Mouse (Mus musculus) spleen, adult 18-20 months (tissue): ENCODE measurements around the gene Pigv.
"Not testable (repeated sequence)": the region's sequence is repeated elsewhere in the genome, so short reads cannot be mapped to it uniquely, and the experiment has no call there.

ENCODE experiments used
- DNase-seq, 2 experiments: peaks; one replicate each; pipeline ENCODE4 v3.0.0; 2022; ENCODE audit warnings: mixed read lengths in 2 of 2

Pigv gene

GRCm38 (mm10) chr4:133671184-133671880, 1.1 kb downstream of the Pigv start:
- DNase-seq: peak; percentile 69 to 86

GRCm38 (mm10) chr4:133669652-133670210, 2.7 kb downstream of the Pigv start:
- DNase-seq: no peak

DNA sequence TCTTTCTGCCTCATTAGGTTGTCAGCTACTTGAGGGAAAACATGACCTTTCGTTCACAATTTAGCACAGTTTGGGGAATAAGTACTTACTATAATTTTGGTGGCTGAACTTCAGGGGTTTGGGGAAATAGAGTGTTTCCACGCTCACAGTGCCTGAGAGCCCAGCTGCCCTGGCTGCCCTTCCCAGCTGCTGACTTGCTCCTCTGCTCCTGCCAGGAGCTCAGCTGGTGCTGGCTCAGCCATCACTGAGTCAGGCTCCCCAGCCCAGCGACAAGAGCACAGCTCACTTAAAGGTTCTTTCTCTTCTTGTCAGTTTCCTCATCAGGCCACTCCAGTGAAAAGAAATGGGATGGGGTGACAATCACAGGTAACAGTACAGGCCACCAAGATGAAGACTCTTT, 3.9 kb downstream of the Pigv start:
- DNase-seq: no peak

GRCm38 (mm10) chr4:133666199-133666598, 6.2 kb downstream of the Pigv start:
- DNase-seq: peak; percentile 64 to 69

DNA sequence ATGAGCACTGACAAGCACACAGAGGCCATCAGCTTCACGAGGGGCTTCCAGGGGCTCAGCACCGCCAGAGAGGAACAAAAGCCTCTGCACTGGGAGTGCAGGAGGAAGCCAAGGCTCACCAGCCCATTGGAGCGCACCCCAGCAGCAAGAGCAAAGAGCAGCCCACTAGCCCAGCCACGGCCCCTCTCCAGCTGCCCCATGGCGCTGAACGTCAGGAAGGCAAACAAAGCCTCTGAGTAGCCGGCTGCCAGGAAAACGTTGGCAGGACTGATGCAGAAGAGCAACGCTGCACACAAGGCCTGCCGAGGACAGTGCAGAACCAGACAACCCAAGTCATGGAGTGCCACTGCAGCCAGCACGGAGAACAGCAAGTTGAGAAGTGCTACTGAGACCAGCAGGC, 7.3 kb downstream of the Pigv start:
- no peak for DNase-seq

GRCm38 (mm10) chr4:133662945-133663344, 9.5 kb downstream of the Pigv start:
- DNase-seq: no peak

GRCm38 (mm10) chr4:133662421-133662820, 10.0 kb downstream of the Pigv start:
- DNase-seq: no peak

GRCm38 (mm10) chr4:133660193-133661155, 12.0 kb downstream of the Pigv start:
- peak in 1 of 2 experiments; percentile 44 for DNase-seq

GRCm38 (mm10) chr4:133659497-133660192, 12.8 kb downstream of the Pigv start:
- peak; percentile 71 to 73 for DNase-seq

- no peak for DNase-seq
Measured at GRCm38 (mm10) chr4:133658729-133659128, 13.7 kb downstream of the Pigv start.

- DNase-seq: no peak
Measured at GRCm38 (mm10) chr4:133657829-133658458, 14.5 kb downstream of the Pigv start.

DNA sequence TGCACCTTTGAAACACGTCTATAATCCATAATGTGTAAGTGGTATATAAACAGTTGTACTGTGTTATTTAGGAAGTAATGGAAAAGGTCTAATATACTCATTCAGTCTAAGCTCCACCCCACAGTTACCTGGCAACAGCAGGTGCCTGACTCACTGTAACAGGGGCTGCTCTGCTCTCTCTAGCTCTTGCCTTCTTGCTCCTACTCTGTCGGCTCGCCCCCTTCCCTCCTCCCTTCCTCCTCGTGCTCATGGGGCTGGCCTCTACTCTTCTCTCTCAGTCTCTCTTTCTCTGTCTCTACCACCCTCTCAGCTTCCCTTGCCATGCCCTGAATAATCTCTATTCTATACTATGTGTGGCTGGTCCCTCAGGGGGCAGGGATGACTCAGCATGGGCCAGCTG, 15.4 kb downstream of the Pigv start:
- no peak for DNase-seq

DNA sequence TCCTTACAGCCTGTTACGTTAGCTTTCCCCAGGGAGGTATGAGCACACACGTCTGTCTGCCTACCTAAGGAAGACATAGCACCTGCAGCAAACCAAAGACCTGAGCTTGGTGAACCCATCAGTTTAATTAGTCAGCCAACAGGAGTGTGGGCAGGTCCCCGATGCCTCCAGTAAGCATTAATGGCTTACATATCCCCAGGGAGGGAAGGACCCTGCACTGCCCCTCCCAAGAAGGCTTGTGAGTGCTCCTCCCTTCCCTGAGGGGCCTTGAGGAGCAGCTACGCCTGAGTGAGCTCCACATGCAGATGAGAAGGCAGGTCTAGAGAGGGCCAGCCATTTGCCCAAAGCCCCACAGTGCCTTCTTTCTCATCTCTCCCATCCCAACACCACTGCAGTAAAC, 16.2 kb downstream of the Pigv start:
- DNase-seq: peak in 1 of 2 experiments; percentile 10

- not testable (repeated sequence) for DNase-seq
Measured at GRCm38 (mm10) chr4:133654070-133654469, 18.4 kb downstream of the Pigv start.

GRCm38 (mm10) chr4:133652746-133653145, 19.7 kb downstream of the Pigv start:
- DNase-seq: no peak

DNA sequence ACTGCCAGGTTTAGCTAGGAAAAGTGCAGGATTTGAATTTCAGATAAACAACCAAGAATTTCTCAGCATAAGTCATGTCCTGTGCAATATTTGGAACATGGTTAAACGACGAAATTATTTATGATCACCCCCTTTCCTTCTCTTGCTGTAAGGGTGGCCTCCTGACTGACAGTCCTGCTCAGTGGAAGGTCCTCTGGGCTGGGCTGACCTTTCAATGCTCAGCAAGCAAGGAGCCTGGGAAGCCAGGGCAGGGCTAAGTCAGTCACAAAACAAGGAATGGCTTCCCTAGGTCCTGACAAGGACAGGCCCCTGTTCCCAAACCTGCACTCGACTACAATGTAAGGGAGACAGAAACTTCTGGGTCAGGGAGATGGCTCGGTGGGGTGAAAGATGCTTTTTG, 20.5 kb downstream of the Pigv start:
- DNase-seq: no peak

DNA sequence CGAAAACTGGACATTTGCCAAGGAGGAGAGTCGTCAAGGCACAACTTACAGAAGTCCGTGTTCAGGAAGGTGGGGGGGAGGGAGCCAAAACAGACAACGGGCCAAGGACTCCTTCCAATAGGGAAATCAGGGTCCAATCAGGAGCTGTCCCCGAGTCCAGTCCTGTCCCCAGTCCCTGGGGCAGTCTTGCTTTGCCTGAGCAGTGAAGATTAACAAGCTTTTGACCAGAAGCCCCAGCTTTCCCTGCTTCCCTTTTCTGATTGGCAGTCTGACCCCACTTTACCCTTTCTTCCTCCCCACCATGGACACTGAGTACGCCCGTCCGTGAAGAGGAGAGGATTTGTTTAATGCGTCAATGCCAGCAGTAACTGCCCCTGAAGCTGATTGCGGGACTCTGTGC, 21.0 kb downstream of the Pigv start:
- DNase-seq: no peak

- peak; percentile 73 to 86 for DNase-seq
Measured at GRCm38 (mm10) chr4:133649989-133650699, 22.3 kb downstream of the Pigv start, which contains the start of gene Zdhhc18. TSS of gene Zdhhc18 (minus strand) at chr4:133650154.

- peak in 1 of 2 experiments; percentile 1 for DNase-seq
Measured at GRCm38 (mm10) chr4:133649464-133649863, 23.0 kb downstream of the Pigv start.

GRCm38 (mm10) chr4:133645680-133646079, 26.8 kb downstream of the Pigv start:
- DNase-seq: no peak

GRCm38 (mm10) chr4:133645195-133645594, 27.3 kb downstream of the Pigv start:
- no peak for DNase-seq

DNA sequence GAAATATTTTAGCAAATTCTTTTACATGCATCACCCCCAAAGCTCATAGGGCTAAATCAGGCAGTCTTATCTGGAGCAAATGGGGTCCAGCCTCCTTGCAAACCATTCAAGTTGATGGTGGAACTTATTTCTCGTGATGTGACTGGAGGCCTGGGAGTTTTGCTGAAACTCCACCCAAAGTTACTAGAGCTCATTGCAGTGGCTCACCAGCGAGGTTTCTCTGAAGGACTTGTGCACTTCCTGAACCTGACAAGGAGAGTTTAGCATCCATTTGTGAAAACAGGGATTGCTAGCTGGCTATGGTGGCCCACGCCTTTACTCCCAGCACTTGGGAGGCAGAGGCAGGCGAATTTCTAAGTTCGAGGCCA, 38.4 kb downstream of the Pigv start:
- DNase-seq: no peak
